Mouse (Mus musculus) ES-Bruce4 (cell line): ENCODE measurements around the gene Nxpe4.

Experiments
- CTCF ChIP-seq: IDR thresholded peaks from one replicate; pipeline ENCODE4 v1.8.1; 2011; ENCODE audit warnings: low read depth, low read length
- POLR2A ChIP-seq: IDR thresholded peaks from one replicate; pipeline ENCODE4 v1.8.1; 2011; ENCODE audit warnings: low read length; ENCODE audit not compliant: insufficient read depth

DNA sequence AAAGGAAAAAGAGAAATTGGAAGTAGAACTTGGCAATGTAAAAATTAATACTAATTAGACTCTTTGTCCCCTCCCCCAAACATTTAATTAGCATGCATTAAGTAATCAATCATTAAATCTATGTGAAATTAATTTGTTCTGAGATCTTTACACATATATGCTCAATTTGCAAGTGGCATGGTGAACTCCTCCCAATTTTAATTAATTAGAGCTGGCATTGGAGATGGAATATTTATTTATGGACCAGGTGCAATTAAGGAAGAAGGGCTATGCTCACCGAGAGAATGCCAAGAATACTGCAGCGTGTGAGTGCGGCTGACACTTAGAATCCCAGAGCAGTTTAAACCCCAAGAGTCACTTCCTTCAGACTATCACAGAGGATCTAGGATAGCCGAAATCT, 103.7 kb downstream of the Nxpe4 start:
- no peak for TF ChIP-seq POLR2A
- no peak for TF ChIP-seq CTCF
